Mouse (Mus musculus) erythroblast, embryonic 14.5 days (primary cell): Measurements from ENCODE around the gene Slc46a3.

Source experiments
- GATA1 ChIP-seq: IDR thresholded peaks from 2 replicates; pipeline ENCODE4 v1.6.1; 2012; ENCODE audit warnings: low read length, inconsistent platforms, mixed read lengths
- TAL1 ChIP-seq: IDR thresholded peaks from 3 replicates; pipeline ENCODE4 v1.6.1; 2012; ENCODE audit warnings: low read length, inconsistent platforms, mixed read lengths

DNA sequence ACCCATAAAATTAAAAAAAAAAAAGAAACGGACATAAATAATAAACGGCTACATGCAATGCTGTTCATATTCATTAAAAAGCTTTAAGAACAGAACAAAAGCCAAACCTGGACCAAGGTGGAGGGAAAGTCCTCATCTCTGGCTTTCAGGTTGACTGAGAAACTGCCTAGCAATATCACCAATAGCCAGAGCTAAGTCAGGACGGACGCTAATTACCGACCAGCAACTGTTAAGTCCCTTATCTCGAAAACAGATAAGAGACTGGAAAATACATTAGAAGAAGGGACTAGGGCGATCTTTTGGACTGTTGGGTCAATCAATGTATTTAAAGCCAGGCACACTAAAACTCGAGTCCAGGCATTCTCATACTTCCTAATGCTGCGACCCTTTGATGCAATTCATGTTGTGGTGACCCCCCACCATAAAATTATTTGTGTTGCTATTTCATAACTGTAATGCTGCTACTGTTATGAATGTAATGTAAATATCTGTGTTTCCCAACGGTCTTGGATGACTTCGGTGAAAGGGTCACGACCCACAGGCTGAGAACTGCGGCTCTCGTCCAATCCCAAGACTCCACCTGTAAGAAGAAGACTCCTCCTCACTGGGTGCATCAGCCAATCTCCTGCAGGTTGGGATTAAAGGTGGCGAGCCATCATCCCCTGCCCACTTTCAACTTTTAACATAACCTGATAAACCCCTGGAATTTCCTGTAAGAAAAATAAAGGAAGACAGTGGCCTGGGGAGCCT lies 7.6 kb upstream of the Slc46a3 start:
- TF ChIP-seq GATA1 (no peak), TAL1 (no peak)
